Mouse (Mus musculus) embryonic facial prominence, embryonic 14.5 days (tissue): Measurements from ENCODE around the gene Siah2. TPM values are rescaled to one million over a fixed set of nuclear protein-coding genes. Genes with fewer than 3 reads are reported as not detected.

Experiments
- ATAC-seq: fragments of 200-750 bp; cut with Nextera tagmentation; 2 replicates; pipeline ENCODE4 v1.8.0; 2017; ENCODE audit warnings: low read depth, moderate number of reproducible peaks, moderate TSS enrichment
- DNase-seq: peaks from one replicate; pipeline ENCODE4 v3.0.0-alpha.2; 2015; ENCODE audit warnings: low spot score
- H3K27ac ChIP-seq: fragments of 300-500 bp; sonication (generic); replicated peaks from 2 replicates; pipeline ENCODE4 v1.5.1; 2014; ENCODE audit warnings: low read depth, mild to moderate bottlenecking, low read length, moderate library complexity
- H3K27me3 ChIP-seq: fragments of 300-500 bp; sonication (generic); replicated peaks from 2 replicates; pipeline ENCODE4 v1.6.1; 2014; ENCODE audit warnings: low read length; ENCODE audit not compliant: control insufficient read depth, insufficient read depth
- H3K36me3 ChIP-seq: fragments of 300-500 bp; sonication (generic); 2 replicates; pipeline ENCODE4 v1.6.1; 2014; ENCODE audit warnings: low read length, mixed read lengths; ENCODE audit not compliant: control insufficient read depth, insufficient read depth
- H3K4me1 ChIP-seq: fragments of 300-500 bp; sonication (generic); 2 replicates; pipeline ENCODE4 v1.6.1; 2014; ENCODE audit warnings: antibody characterized with exemption, low read length; ENCODE audit not compliant: control insufficient read depth, insufficient read depth
- H3K4me2 ChIP-seq: fragments of 300-500 bp; sonication (generic); 2 replicates; pipeline ENCODE4 v1.6.1; 2014; ENCODE audit warnings: low read depth, mild to moderate bottlenecking, low read length, moderate library complexity, mixed read lengths
- H3K4me3 ChIP-seq: fragments of 300-500 bp; sonication (generic); 2 replicates; pipeline ENCODE4 v1.5.1; 2014; ENCODE audit warnings: low read depth, mild to moderate bottlenecking, low read length
- H3K9ac ChIP-seq: fragments of 300-500 bp; sonication (generic); 2 replicates; pipeline ENCODE4 v1.6.1; 2014; ENCODE audit warnings: low read depth, mild to moderate bottlenecking, low read length, moderate library complexity, mixed read lengths
- H3K9me3 ChIP-seq: fragments of 300-500 bp; sonication (generic); 2 replicates; pipeline ENCODE4 v1.6.1; 2016; ENCODE audit warnings: low read length; ENCODE audit not compliant: control insufficient read depth
- WGBS: fragments of 180-500 bp; shearing (Covaris S2); extraction: QIAGEN DNeasy Blood & Tissue Kit; methylation state at CpG from one replicate; pipeline ENCODE4 v1.1.7; 2014; 5-methylcytosine and 5-hydroxymethylcytosine counted together
- polyA plus RNA-seq: library from polyadenylated mRNA; unstranded; fragments of >200 nt; fragmentation: Nextera tagmentation; extraction: Ambion mirVana; gene quantifications from 2 replicates; pipeline ENCODE4 v1.2.1, GENCODE M21; 2014

Gene Siah2
- polyA plus RNA-seq, 1 experiment from 2014 or later: 9.0 TPM

DNA sequence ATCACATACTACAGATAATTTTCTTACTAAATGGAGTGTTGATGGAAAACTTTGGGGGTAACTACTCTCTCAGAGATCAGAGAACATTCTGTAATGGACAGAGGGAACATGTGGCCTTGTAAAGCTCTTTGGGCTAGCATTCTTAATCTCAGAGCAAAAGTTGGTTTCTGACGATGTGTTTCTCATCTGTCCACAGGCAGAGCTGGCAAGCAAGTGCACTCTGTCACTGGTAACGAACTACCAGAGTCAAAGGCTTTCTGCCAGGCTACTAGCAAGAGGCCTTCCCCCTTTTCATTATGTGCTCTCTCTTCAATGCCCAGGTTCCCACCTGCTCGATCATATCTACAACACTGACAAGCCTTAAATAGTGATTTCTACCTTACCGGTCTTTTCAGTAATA is 9.9 kb downstream of the Siah2 start:
- Histone ChIP-seq H3K9ac (no peak overlapping the region), H3K27me3 (no peaks in the 10 kb centered on the region), H3K4me1 (peaks cover 22% of the 10 kb centered on the region; the same call in 1 of the 2 replicates), H3K4me2 (no peak overlapping the region), H3K36me3 (no peaks in the 10 kb centered on the region), H3K27ac (no peak overlapping the region), H3K9me3 (no peaks in the 10 kb centered on the region), H3K4me3 (no peak overlapping the region)
- no peak for ATAC-seq
- WGBS: 80% methylated on average over 4 of the region's 4 CpGs
- DNase-seq: no peak

DNA sequence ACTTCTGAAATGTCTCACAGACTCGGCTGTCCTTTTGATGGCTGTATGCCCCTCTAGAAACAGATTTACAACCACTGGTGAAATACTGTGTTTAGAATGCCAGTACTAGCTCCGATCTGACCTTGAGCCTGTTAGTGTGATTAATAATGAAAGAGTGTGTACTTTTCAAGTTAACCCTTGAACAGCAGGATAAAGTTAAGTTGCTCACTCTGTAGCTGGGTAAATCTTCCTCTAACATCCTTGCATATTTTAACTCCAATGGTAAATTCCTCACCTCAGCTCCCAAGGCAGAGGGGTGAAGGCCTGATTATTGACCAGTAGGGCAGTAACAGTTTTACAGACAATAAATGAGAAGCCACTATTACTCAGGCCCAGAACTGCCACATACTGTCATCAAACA is 10.4 kb downstream of the Siah2 start:
- H3K9me3 ChIP-seq: no peaks in the 10 kb centered on the region
- ATAC-seq (no peak), DNase-seq (no peak)
- no peak overlapping the region for H3K4me2 ChIP-seq
- H3K27ac ChIP-seq: no peak overlapping the region
- H3K4me3 ChIP-seq: no peak overlapping the region
- no peaks in the 10 kb centered on the region for H3K27me3 ChIP-seq
- WGBS: 37% methylated on average over 2 of the region's 2 CpGs
- H3K9ac ChIP-seq: no peak overlapping the region
- no peaks in the 10 kb centered on the region for H3K36me3 ChIP-seq
- peaks cover 22% of the 10 kb centered on the region; the same call in 1 of the 2 replicates for H3K4me1 ChIP-seq

DNA sequence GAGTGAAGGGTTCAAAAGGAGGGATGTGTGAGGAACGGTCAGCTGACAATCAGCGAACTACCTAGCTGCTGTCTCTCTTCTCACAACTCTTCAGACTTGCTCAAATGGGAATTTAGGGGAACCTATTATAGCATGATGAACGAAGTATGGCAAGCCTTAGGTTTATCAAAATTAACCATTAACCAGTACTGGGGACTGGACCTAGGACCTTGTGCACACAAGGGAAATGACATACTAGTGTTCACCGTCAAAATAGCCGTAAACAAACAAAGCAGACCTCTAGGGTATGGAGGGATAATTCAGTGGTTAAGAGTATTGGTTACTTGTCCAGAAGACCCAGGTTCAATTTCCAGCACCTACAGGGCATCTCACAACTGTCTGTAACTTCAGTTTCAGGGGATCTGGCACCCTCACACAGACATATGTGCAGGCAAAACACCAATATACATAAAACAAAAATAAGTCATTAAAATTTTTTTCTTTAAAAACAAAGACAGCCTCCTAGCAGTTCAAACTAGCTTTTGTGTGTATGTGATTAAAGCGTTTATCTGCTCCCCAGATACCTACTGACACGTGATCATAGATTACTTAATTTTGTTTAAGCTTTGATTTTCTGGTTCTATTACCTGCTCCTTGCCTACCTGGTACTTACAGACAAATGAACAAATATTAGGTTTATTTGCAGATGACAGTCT is 11.1 kb downstream of the Siah2 start:
- Histone ChIP-seq H3K4me2 (no peak overlapping the region), H3K36me3 (no peaks in the 10 kb centered on the region), H3K9ac (no peak overlapping the region), H3K27me3 (no peaks in the 10 kb centered on the region), H3K4me3 (no peak overlapping the region), H3K4me1 (peaks cover 22% of the 10 kb centered on the region; the same call in 1 of the 2 replicates), H3K27ac (0 out of 2 replicates have a peak overlapping the region, but pooled peaks have one; percentile 23), H3K9me3 (no peaks in the 10 kb centered on the region)
- DNase-seq (no peak), ATAC-seq (no peak)
- WGBS: 82% methylated on average over 7 of the region's 7 CpGs

DNA sequence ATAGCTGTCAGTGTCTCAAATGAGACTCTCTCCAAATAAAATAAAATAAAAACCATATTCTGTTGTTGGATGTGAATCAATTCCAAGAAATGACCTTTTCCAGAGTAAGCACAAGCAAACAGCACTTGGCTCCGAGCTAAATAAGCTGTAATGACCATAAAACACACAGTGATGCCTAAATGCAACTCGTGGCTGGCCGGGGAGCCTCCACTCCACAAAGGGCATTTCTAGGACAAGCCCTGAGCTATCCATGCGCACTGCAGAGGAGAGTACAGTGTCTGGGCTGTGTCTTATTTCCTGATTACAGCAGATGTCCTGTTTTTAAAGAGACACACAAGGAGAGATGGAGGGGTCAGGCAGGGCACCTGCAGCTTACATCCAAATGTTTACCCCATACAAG is 12.2 kb downstream of the Siah2 start:
- ATAC-seq: peak; percentile 42; the same call in 1 of the 2 replicates
- Histone ChIP-seq H3K27ac (peak overlapping the region; percentile 52; the same call in 1 of the 2 replicates), H3K27me3 (no peaks in the 10 kb centered on the region), H3K9ac (no peak overlapping the region), H3K4me2 (no peak overlapping the region), H3K36me3 (0 out of 2 replicates have a peak, but pooled peaks cover 8% of the 10 kb centered on the region), H3K9me3 (no peaks in the 10 kb centered on the region), H3K4me3 (no peak overlapping the region), H3K4me1 (peaks cover 22% of the 10 kb centered on the region; the same call in 1 of the 2 replicates)
- DNase-seq: peak; percentile 45
- 42% methylated on average over 4 of the region's 4 CpGs for WGBS

DNA sequence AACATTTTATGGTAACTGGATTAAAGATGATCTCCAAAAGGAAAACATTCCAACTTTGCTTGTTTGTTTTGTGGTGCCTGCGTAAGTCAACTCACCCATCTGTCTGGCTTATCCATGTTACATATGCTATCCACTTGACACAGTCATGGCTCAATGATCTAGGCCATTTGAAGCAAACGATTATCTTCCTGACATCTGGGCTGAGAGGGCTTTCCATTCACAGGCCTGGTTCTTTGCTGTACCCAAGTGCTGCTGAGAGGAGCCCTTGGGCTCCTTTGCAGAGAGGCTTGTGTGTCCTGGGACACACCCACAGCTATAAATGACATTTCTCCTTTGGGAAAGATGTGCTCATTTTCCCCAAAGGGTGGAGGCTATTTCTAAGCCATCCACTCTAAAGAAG is 13.3 kb downstream of the Siah2 start:
- Histone ChIP-seq H3K9ac (no peak overlapping the region), H3K36me3 (0 out of 2 replicates have a peak, but pooled peaks cover 12% of the 10 kb centered on the region), H3K27me3 (no peaks in the 10 kb centered on the region), H3K9me3 (no peaks in the 10 kb centered on the region), H3K4me3 (no peak overlapping the region), H3K27ac (peak overlapping the region; percentile 52), H3K4me2 (no peak overlapping the region), H3K4me1 (peaks cover 22% of the 10 kb centered on the region; the same call in 1 of the 2 replicates)
- ATAC-seq (no peak), DNase-seq (no peak)
- 48% methylated on average over 2 of the region's 2 CpGs for WGBS

DNA sequence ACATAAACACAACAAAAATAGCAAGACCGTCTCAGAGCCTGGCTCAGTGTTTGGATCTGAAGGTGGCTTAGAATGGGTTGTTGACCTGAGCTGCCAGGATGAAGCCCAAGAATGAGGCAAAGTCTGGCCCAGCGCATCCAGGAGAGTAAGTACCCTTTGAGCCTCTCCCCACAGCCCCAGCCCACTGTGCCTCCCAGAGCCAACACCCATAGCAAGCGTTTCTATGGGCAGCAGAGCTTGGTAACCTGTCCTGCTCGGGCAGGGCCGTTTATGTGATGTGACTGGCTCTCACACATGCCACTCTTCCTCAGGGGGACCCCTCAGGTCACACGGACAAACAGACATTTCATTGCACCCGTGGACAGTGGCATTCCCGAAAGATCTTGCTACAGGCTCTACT is 13.8 kb downstream of the Siah2 start:
- Histone ChIP-seq H3K9me3 (no peaks in the 10 kb centered on the region), H3K36me3 (0 out of 2 replicates have a peak, but pooled peaks cover 12% of the 10 kb centered on the region), H3K4me1 (peaks cover 22% of the 10 kb centered on the region; the same call in 1 of the 2 replicates), H3K4me2 (no peak overlapping the region), H3K4me3 (no peak overlapping the region), H3K9ac (no peak overlapping the region), H3K27ac (peak overlapping the region; percentile 52; the same call in 1 of the 2 replicates), H3K27me3 (no peaks in the 10 kb centered on the region)
- WGBS: 47% methylated on average over 8 of the region's 8 CpGs
- no peak for ATAC-seq
- DNase-seq: no peak

DNA sequence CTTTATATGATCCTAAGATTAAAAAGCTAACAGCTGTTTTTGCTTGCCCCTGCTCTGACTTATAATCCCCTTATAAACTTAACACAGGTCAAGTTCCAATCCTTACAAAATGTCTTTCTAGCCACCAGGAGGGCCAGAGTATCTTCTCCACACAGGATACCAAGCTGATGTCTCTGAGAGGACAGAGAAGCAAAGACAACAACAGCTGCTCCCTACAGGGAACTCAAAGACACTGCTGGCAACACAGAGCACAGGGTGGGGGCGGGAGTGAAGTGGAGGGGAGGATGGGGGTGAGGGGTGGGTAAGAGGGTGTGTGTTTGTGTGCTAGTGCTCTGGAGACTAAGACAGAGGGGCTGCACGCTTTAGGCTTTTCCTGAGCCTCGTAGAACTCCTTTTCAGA is 14.6 kb downstream of the Siah2 start:
- Histone ChIP-seq H3K4me3 (no peak overlapping the region), H3K9me3 (no peaks in the 10 kb centered on the region), H3K4me1 (peaks cover 22% of the 10 kb centered on the region; the same call in 1 of the 2 replicates), H3K9ac (no peak overlapping the region), H3K27ac (no peak overlapping the region), H3K36me3 (0 out of 2 replicates have a peak, but pooled peaks cover 12% of the 10 kb centered on the region), H3K27me3 (no peaks in the 10 kb centered on the region), H3K4me2 (no peak overlapping the region)
- 47% methylated on average over 3 of the region's 3 CpGs for WGBS
- ATAC-seq (peak; percentile 66; the same call in 1 of the 2 replicates), DNase-seq (no peak)

DNA sequence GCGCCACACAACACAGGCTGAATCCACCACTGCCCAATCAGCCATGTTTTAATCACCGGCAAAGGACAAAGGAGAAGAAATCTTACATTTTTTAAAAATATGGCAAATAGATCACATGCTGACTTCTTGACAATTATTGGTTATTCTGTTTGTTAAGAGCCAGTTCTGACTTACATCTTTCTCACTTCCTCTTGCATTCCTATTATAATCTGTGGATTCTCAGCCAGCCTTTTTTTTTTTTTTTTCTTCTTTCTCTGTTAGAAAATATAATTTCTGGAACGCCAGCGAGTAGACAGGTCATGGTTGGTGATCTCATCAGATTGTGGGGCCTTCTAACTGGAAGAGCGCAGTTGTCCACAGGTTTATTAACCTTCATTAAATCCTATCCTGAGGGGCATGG is 18.9 kb downstream of the Siah2 start:
- no peak for DNase-seq
- no peak overlapping the region for H3K4me3 ChIP-seq
- no peak overlapping the region for H3K9ac ChIP-seq
- H3K27me3 ChIP-seq: no peaks in the 10 kb centered on the region
- H3K9me3 ChIP-seq: no peaks in the 10 kb centered on the region
- no peak overlapping the region for H3K4me2 ChIP-seq
- 92% methylated on average over 5 of the region's 5 CpGs for WGBS
- H3K27ac ChIP-seq: no peak overlapping the region
- H3K4me1 ChIP-seq: peaks cover 7% of the 10 kb centered on the region; the same call in 1 of the 2 replicates
- ATAC-seq: no peak
- H3K36me3 ChIP-seq: 0 out of 2 replicates have a peak, but pooled peaks cover 12% of the 10 kb centered on the region
